Mouse (Mus musculus) erythroblast, adult 5-6 weeks (primary cell): ENCODE results near the gene AC141477.1. TPM values are rescaled to one million over a fixed set of nuclear protein-coding genes. Genes with fewer than 3 reads are reported as not detected.
A peak's percentile ranks its signal among the peaks of the same experiment; 100 is the strongest.

Experiments
- ATAC-seq: replicated peaks from 2 replicates; pipeline ENCODE4 v1.8.0; 2016; ENCODE audit warnings: moderate number of reproducible peaks, mild to moderate bottlenecking, moderate TSS enrichment, inconsistent platforms; ENCODE audit not compliant: poor library complexity, low FRiP score, severe bottlenecking
- total RNA-seq, 2 experiments: library from RNA; stranded (forward) in 1 of 2; stranded (reverse) in 1 of 2; fragments of 150-400 nt in 1 of 2; fragments of 200-764, 138-1000 nt in 1 of 2; gene quantifications; 2 replicates each; pipeline versions ENCODE4 v1.2.3 to v1.2.4; 2015 to 2017; ENCODE audit warnings: low replicate concordance in 2 of 2

AC141477.1 gene
- total RNA-seq, 2 experiments from 2014 or later = not detected

DNA sequence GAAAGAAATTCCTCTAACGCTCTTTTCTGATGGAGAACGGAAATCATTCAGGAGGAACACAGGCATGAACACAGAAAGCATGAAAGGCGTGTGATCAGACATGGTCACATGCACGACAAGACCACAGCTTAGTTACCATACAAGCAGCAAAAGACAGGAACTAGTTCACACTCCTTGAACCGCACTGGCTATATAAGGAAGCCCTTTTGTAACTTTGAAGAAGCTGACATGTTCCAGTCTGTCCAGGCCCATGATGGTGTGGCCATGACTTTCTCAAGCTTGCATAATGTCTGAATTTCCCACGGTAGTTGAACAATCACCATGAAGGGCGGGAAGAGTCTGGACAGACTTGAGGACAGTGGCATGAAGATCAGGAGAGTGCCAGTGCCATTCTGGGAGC lies 14.6 kb downstream of the AC141477.1 start:
- ATAC-seq = no peak

GRCm38 (mm10) chr10:76416811-76417210 lies 23.4 kb downstream of the AC141477.1 start:
- ATAC-seq = no peak

GRCm38 (mm10) chr10:76408520-76408919 lies 31.7 kb downstream of the AC141477.1 start:
- no peak for ATAC-seq

DNA sequence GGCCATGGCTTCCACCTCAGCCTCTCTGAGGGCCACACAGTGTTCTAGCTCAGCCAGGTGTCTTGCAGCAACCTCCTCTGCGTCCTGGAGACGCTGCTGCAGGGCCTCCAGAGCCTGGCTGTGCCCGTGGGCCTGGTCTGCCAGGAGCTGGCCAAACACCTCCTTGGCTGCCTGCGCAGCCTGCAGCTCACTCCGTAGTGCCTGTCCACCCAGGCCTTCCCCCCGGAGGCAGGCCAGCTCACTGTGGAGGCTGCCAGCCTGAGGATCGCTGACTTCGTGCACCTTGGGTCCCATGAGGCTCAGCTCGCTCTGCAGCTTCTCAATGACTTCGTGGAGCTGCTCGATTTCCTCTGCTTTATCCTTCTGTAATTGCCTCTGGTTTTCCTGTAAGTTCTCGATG lies 47.6 kb downstream of the AC141477.1 start:
- ATAC-seq = 0 out of 2 replicates have a peak, but pooled peaks have one; percentile 42

DNA sequence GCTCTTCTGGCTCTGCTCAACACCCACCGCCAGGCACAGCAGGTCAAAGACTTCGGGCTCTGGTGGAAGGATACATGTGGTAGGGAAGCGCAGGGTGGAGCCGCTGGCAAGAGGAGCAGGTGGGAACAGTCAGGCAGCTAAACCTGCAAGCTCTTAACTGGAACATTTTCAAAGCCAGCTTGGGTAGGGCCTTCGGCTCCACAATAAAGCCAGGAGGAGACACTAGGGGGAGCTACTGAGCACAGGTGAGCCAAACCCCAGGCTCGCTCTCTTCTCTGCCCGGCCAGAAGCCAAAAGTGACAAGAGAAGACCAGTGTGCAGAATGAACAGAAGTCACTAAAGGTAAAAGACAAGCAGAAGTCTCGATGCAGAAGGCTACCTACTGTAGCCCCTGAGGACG lies 48.5 kb downstream of the AC141477.1 start:
- ATAC-seq = peak; percentile 75

GRCm38 (mm10) chr10:76391166-76391565 lies 49.1 kb downstream of the AC141477.1 start:
- no peak for ATAC-seq

Other genes with a start within 250 kb of the AC141477.1 start
- gene Prmt2, start 202.6 kb downstream of the AC141477.1 start, total RNA-seq (2015; ENCODE audit: low replicate concordance) = not detected in 2 replicates
- not detected in 2 replicates for gene Prmt2, start 202.6 kb downstream of the AC141477.1 start, total RNA-seq (2017; ENCODE audit: low replicate concordance)
- not detected in 2 replicates for gene S100b, start 186.6 kb downstream of the AC141477.1 start, total RNA-seq (2015; ENCODE audit: low replicate concordance)
- not detected in 2 replicates for gene S100b, start 186.6 kb downstream of the AC141477.1 start, total RNA-seq (2017; ENCODE audit: low replicate concordance)
- 0.77 and 0.84 TPM in 2 replicates for gene Dip2a, start 95.2 kb downstream of the AC141477.1 start, total RNA-seq (2015; ENCODE audit: low replicate concordance)
- 0.34 and 4.7 TPM in 2 replicates for gene Dip2a, start 95.2 kb downstream of the AC141477.1 start, total RNA-seq (2017; ENCODE audit: low replicate concordance)
- 22.4 and 25.0 TPM in 2 replicates for gene Pcnt, start 2.3 kb upstream of the AC141477.1 start, total RNA-seq (2015; ENCODE audit: low replicate concordance)
- 31.9 and 34.8 TPM in 2 replicates for gene Pcnt, start 2.3 kb upstream of the AC141477.1 start, total RNA-seq (2017; ENCODE audit: low replicate concordance)
- gene 2610028H24Rik, start 8.6 kb upstream of the AC141477.1 start, total RNA-seq (2015; ENCODE audit: low replicate concordance) = not detected in 2 replicates
- gene 2610028H24Rik, start 8.6 kb upstream of the AC141477.1 start, total RNA-seq (2017; ENCODE audit: low replicate concordance) = not detected in 2 replicates
- 19.0 and 34.3 TPM in 2 replicates for gene Mcm3ap, start 28.5 kb upstream of the AC141477.1 start, total RNA-seq (2015; ENCODE audit: low replicate concordance)
- 30.6 and 68.6 TPM in 2 replicates for gene Mcm3ap, start 28.5 kb upstream of the AC141477.1 start, total RNA-seq (2017; ENCODE audit: low replicate concordance)
- gene Ybey, start 28.7 kb upstream of the AC141477.1 start, total RNA-seq (2015; ENCODE audit: low replicate concordance) = 0.19 and 0.21 TPM in 2 replicates
- gene Ybey, start 28.7 kb upstream of the AC141477.1 start, total RNA-seq (2017; ENCODE audit: low replicate concordance) = 0.60 and 1.4 TPM in 2 replicates
- gene Lss, start 91.1 kb upstream of the AC141477.1 start, total RNA-seq (2015; ENCODE audit: low replicate concordance) = 1.0 TPM in 1 of 2 replicates, not detected in the other
- 1.7 and 2.0 TPM in 2 replicates for gene Lss, start 91.1 kb upstream of the AC141477.1 start, total RNA-seq (2017; ENCODE audit: low replicate concordance)
- gene Spatc1l, start 121.8 kb upstream of the AC141477.1 start, total RNA-seq (2015; ENCODE audit: low replicate concordance) = not detected in 2 replicates
- not detected in 2 replicates for gene Spatc1l, start 121.8 kb upstream of the AC141477.1 start, total RNA-seq (2017; ENCODE audit: low replicate concordance)
- not detected in 2 replicates for gene Ftcd, start 135.2 kb upstream of the AC141477.1 start, total RNA-seq (2015; ENCODE audit: low replicate concordance)
- gene Ftcd, start 135.2 kb upstream of the AC141477.1 start, total RNA-seq (2017; ENCODE audit: low replicate concordance) = not detected in 2 replicates
- gene Col6a2, start 183.2 kb upstream of the AC141477.1 start, total RNA-seq (2015; ENCODE audit: low replicate concordance) = 0.84 TPM in 1 of 2 replicates, not detected in the other
- 0.14 TPM in 1 of 2 replicates, not detected in the other for gene Col6a2, start 183.2 kb upstream of the AC141477.1 start, total RNA-seq (2017; ENCODE audit: low replicate concordance)